Mouse (Mus musculus) T-cell, adult 2 months (primary cell): Measurements from ENCODE around the gene Rap1b.

Experiments used
- DNase-seq: peaks from one replicate; pipeline ENCODE4 v3.0.0; 2022; ENCODE audit warnings: low spot score

Rap1b gene

DNA sequence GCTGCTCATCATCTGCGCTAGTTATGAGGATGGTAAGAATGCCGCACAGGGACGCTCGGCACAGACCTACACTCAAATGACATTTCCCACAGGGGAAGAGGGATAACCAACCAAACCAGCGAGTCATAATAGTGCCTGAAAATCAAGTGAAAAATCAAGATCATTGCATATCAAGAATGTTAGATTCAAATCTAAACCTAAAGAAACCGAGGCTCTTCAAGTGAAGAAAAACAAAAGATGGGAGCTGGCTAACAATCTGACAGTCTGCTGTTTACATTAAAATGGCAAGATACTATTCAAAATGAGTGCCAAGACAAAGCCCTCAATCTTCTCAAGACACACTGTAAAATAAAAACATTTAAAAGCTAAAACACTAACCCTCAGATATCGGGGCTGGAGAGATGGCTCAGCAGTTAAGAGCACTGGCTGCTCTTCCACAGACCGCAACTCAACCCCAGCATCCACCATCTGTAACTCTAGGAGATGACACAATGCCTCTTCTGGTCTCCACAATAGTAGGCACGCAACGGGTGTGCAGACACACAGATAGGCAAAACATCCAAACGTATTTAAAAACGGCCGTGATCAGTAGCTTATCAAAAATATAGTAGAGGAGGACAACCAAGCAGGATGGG is 61.9 kb downstream of the Rap1b start:
- no peak for DNase-seq

DNA sequence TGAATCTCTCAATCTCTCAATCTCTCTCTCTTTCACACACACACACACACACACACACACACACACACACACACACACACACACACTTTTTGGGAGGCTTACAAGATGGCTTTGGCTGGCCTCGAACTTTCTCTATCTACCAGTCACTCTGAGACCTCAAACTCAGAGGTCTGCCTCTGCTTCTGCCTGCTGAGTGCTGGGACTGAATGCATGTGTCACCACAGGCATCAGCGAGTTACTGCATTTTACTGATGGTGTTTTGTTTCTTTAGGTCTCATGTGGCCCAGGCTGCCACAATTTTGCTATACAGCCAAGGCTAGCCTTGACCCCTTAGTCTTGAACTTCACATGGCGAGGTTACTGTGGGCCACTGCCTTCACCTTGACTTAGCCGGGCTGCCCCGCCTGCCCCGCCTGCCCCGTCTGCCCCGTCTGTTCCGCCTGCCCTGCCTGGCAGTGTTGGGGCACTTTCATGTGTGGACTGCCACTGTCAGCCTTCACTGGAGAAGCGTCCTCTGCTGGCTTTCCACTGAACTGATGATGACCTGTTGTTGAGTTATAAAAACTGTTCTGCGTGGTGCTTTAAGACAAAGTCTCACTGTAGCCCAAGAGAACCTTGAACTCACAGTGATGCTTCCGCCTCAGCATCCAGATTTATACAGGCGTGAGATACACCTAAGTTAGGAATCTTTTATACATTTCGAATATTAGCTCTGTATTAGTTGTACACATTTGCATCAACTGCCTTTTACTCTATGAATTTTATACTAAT is 63.2 kb downstream of the Rap1b start:
- DNase-seq = no peak

GRCm38 (mm10) chr10:117782056-117782455 is 63.8 kb downstream of the Rap1b start:
- DNase-seq = no peak

DNA sequence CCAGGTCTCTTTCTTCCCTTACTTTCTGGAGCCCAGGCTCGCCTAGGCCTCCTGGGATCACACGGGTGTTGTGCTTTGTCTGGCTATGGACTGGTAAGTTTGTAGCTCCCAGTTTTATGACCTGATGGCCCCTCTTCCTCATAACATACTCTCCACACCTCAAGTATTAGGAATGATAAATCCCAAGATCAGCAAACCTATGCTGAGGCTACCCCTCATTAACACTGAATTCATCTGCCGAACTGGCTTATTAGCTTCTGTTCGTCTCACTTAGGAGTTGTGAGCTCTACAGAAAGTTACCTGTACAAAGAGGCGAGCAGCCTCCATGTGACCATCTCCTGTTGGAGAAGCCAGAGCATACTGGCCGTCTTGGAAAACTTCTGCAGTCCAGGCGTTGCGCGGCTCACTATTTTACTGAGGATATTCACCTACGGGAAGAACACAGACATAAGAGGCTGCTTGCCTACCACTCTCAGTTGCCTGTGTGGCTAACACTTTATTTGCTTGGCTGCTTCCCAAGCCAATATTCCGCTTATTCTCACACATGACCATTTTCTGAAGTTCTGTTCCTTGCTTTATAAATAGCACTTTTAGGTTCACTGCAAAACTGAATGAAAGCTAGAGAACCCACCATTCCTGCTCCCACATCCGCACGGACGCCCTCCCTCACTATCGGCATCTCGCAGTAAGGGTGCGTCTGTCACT is 64.7 kb downstream of the Rap1b start:
- no peak for DNase-seq

- no peak for DNase-seq
Measured at GRCm38 (mm10) chr10:117780306-117780911, 65.4 kb downstream of the Rap1b start.

DNA sequence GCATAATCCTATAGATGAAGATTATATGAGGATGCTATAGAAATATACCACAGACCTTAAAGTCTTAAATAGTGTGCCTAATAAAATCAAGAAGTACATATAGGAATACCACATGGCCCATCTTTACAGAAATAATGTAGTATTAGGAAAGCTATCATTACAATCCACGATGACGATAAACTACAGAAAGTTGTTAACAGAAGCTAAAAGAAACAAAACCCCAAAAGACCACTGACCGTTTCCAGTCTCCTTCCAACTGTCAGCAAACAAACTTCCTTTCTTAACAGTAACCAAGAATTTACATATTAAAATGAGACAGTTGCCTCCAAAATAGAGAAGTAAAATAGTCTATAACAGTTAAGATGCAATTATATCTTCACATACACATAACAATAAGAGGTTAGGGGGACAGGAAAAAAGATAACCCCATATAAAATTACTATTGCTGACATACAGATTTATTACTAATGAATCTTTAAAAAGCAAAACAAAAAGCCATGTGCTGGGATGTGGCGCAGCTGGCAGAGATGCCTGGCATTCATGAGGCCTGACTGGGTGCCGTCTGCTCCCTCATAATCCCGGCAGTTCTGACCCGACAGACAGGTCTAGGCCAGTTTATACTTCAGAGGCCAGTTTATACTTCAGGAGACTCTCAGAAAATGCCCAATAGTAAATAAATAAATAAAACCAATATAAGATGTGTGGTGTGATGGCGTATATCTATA is 66.1 kb downstream of the Rap1b start:
- DNase-seq = no peak

DNA sequence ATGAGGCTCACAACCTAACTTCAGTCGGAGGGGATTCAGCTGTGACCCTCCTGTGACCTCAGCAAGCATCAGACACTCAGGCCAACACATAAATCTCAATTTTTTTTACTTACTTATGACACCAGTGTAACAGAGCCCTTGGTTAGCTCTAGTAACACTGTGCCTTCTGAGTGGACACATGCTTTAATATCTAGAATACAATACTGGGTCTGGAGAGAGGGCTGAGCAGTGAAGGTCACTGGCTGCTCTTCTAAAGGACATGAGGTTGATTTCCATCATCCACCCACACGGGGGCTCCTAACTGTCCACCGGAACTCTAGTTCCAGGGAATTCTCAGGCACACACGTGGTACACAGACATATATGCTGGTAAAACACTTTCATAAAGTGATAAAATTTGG is 66.9 kb downstream of the Rap1b start:
- DNase-seq = no peak

DNA sequence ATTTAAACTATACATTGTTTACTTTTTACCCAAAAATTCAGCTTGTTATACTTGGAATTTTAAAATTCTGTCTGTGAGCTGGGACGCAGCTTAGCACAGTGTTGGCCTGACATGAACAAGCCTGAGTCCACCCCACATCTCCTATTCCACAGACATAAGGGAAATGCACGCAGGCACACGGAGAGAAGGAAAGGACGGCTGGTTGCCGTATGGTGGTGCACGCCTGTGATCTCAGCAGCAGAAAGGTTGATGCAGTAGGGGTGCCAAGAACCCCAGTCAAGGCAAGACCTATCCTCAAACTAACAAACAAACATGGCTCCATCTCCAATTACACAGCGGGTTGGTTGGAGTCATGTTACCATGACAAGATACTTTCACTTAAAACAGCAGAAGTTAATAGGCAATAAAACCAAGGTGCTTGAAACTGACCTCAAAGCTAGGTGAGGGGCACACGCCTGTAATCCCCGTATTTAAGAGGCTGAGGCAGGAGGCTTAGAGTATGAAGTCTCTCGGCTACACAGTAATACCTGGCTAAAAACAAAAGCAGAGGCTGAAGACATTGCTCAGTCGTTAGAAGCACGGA is 67.4 kb downstream of the Rap1b start:
- DNase-seq = no peak

GRCm38 (mm10) chr10:117777501-117778327 is 68.1 kb downstream of the Rap1b start:
- no peak for DNase-seq

DNA sequence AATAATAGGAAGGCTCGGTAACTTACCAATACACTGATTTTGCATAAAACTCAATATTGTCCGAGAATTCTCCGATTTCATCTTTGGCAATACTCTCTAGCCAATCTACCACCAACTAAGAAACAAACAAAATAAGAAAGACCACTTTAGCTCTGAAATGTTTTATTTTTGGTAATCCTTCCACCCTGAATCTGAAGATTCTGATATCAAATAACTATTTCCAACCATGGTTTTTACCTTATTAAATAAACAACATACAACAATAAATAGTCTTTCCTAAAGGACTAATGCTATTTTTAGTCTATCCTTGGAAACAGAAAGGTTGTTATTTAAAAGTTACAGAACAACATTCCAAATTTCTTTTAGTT is 68.7 kb downstream of the Rap1b start:
- no peak for DNase-seq

DNA sequence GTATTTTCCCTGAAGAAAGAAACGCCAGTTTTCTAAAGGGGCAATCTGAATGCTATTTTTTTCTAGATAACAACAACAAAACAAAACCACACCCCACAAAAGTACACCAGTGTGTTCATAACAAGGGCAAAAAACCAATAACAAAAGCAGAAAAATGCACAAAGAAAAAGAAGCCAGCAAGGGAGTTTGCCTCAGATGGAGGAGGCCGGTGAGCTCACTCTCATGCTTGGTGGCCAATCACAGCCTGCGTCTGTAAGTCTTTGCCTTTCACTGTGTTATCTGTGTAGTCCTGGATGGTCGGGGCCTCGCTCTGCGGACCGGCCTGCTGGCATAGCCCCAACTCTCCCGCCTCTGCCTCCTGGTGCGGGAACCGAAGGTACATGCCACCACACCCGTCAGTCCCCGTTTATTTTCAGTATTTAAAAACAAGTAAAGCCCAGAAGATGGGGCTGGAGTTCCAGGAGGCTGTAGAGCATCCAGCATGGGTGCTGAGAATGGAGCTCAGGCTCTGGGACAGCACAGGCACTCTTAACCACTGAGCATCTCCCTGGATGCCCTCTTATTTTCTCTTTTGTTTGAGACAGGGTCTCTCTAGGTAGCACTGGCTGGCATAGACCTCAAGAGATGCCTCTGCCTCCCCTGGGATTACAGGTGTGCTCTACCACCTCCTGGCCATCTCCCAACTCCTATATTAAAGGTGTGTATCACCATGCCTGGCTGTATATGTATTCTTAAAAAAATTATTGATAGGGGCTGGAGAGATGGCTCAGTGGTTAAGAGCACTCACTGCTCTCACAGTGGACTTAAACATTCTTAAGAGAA is 69.3 kb downstream of the Rap1b start:
- no peak for DNase-seq

- DNase-seq = no peak
Measured at GRCm38 (mm10) chr10:117775401-117776144, 70.3 kb downstream of the Rap1b start.

DNA sequence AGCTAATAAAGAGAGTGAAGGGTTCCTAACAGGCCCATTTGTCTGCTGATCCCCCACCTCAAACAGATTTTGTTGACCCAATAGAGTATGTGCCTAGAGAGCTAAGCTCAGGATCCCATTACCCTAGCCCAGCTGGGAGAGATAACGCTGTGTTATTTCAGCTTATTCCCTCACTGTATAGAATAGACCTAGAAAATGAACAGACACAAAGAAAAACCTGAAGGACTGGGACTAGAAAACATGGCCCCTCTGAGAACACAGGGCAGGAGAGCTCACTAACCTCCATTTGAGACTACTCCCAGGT is 71.1 kb downstream of the Rap1b start:
- no peak for DNase-seq

- no peak for DNase-seq
Measured at GRCm38 (mm10) chr10:117774011-117774816, 71.6 kb downstream of the Rap1b start.

DNA sequence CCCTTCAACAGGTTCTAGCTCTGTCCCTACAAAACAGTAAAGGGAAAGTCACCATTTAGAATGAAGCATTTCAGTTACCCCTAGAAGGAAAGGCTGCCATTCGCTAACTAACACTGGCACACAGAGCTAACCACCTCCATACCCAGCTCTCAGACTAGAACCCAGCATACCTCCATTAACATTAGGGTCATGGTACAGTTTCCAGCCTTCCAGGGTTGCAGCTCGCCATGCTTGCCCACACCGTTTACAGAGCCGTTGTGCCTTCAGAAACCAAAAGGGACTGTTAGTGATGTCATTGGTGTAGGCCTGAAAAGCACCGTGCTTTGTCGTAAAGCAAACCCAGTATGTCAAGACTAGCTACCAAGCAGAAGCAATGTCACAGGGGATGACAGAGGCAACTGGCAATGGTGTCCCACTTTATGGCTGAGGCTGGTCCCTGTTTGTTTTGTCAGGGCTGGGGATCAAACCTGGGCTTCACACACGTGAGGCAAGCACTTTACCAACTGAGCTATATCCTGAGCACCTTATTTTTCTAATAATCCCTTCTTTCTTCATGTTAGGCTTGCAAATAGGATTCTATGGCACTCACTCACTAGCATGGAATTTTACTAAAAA is 72.6 kb downstream of the Rap1b start:
- DNase-seq = no peak

- DNase-seq = no peak
Measured at GRCm38 (mm10) chr10:117772364-117773105, 73.3 kb downstream of the Rap1b start.

- DNase-seq = no peak
Measured at GRCm38 (mm10) chr10:117771131-117771510, 74.7 kb downstream of the Rap1b start.
